Mouse (Mus musculus): ENCODE measurements around the gene Map6. TPM values are rescaled to one million over a fixed set of nuclear protein-coding genes. Genes with fewer than 3 reads are reported as not detected.

Gene Map6
- 5.1 and 5.5 TPM in 2 replicates for polyA plus RNA-seq (2012; rRNA removed)

- Histone ChIP-seq H3K27ac (ENCODE audit: control insufficient read depth, insufficient read depth, low read depth, low read length) (no peak within 1 kb of the TSS; the same call in 1 of the 2 replicates), H3K27me3 (ENCODE audit: control insufficient read depth, insufficient read depth, low read length) (no peaks in the 10 kb centered on the region; the same call in 1 of the 2 replicates)
- TF ChIP-seq POLR2A (IDR thresholded peaks at IDR 0.05; ENCODE audit: control insufficient read depth, low read depth, low read length) (no peak), CTCF (IDR thresholded peaks at IDR 0.05; ENCODE audit: control insufficient read depth, insufficient read depth, insufficient replicate concordance, low read depth, low read length) (no peak)
Observed at GRCm38 (mm10) chr7:99267251-99267896, at the start of gene Map6. TSS of gene Map6 (plus strand) at chr7:99267447.

DNA sequence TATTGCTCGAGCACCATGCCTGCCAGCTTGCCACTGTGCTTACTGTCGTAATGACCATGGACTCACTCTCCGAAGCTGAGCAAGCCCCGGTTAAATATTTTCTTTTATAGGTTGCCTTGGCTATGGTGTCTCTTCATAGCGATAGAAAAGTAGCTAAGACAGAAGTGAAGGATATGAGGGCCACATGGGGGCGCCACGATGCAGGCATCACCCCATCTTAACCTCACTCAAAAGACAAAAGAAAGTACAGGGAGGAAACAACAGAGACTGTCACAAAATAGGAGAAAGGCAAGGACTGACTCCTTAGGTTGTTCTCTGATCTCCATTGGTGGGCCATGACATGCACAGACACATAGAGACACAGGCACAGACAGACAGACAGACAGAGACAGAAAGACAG lies 43.0 kb upstream of the Map6 start:
- Histone ChIP-seq H3K36me3 (ENCODE audit: control insufficient read depth, insufficient read depth, low read length) (no peaks in the 10 kb centered on the region), H3K4me1 (ENCODE audit: control insufficient read depth, insufficient read depth, low read length) (no peaks in the 10 kb centered on the region), H3K27ac (ENCODE audit: control insufficient read depth, insufficient read depth, low read depth, low read length) (no peak overlapping the region), H3K27me3 (ENCODE audit: control insufficient read depth, insufficient read depth, low read length) (no peaks in the 10 kb centered on the region), H3K4me3 (ENCODE audit: control insufficient read depth, low read depth, low read length) (no peak overlapping the region)
- TF ChIP-seq CTCF (IDR thresholded peaks at IDR 0.05; ENCODE audit: control insufficient read depth, insufficient read depth, insufficient replicate concordance, low read depth, low read length) (no peak), POLR2A (IDR thresholded peaks at IDR 0.05; ENCODE audit: control insufficient read depth, low read depth, low read length) (no peak)

More at GRCm38 (mm10) chr7:99267251-99267896, at the start of gene Map6:
- Histone ChIP-seq H3K36me3 (ENCODE audit: control insufficient read depth, insufficient read depth, low read length) (no peaks in the 10 kb centered on the region), H3K4me1 (ENCODE audit: control insufficient read depth, insufficient read depth, low read length) (peaks cover 27% of the 10 kb centered on the region), H3K4me3 (ENCODE audit: control insufficient read depth, low read depth, low read length) (peak within 1 kb of the TSS; percentile 90)

DNA sequence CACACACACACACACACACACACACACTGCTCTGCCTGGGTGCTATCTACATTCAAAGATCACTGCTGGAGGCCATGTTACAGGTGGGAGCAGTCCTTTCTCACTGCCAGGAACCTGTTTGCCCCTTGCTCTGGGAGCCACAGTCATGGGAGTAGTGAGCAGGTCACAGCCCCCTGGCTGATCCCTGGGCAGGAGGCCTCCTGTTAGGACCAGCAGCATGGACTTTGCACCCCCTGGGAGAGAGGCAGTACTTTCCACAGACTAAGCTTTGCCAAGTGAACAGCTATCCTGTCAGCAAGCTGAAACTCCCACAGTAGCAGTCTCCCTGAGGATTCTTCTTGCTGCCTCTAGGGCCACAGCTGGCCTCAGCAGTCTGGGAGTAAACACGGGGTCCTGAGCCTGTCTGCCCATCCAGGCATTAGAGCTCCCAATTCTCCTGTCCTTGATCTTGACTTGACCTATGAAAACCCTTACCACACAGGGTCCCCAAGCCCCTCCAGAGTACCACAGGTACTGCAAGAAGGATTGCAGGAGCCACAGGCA lies 42.5 kb upstream of the Map6 start:
- Histone ChIP-seq H3K27ac (ENCODE audit: control insufficient read depth, insufficient read depth, low read depth, low read length) (no peak overlapping the region), H3K4me3 (ENCODE audit: control insufficient read depth, low read depth, low read length) (no peak overlapping the region), H3K36me3 (ENCODE audit: control insufficient read depth, insufficient read depth, low read length) (no peaks in the 10 kb centered on the region), H3K4me1 (ENCODE audit: control insufficient read depth, insufficient read depth, low read length) (no peaks in the 10 kb centered on the region), H3K27me3 (ENCODE audit: control insufficient read depth, insufficient read depth, low read length) (no peaks in the 10 kb centered on the region)
- TF ChIP-seq POLR2A (IDR thresholded peaks at IDR 0.05; ENCODE audit: control insufficient read depth, low read depth, low read length) (no peak), CTCF (IDR thresholded peaks at IDR 0.05; ENCODE audit: control insufficient read depth, insufficient read depth, insufficient replicate concordance, low read depth, low read length) (no peak)

DNA sequence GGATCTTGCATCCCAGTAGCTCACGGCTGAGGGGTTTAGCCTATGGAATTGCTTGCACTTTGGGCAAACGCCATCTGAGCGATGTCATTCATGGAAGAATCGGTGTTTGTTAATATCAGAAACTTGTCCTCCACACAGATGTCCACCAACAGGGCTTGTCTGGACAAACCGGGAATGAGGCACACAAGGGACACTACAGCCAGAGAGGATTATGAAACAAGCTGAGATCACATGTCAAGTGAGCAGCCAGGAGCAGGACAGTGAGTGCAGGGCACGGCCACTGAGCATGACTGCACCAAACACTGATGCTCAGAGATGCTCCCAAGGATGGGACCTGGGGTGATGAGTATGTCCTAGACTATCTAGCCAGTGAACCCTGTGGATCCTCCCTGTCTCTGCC lies 41.8 kb upstream of the Map6 start:
- Histone ChIP-seq H3K36me3 (ENCODE audit: control insufficient read depth, insufficient read depth, low read length) (no peaks in the 10 kb centered on the region), H3K27ac (ENCODE audit: control insufficient read depth, insufficient read depth, low read depth, low read length) (no peak overlapping the region), H3K4me3 (ENCODE audit: control insufficient read depth, low read depth, low read length) (no peak overlapping the region), H3K27me3 (ENCODE audit: control insufficient read depth, insufficient read depth, low read length) (no peaks in the 10 kb centered on the region), H3K4me1 (ENCODE audit: control insufficient read depth, insufficient read depth, low read length) (no peaks in the 10 kb centered on the region)
- TF ChIP-seq CTCF (IDR thresholded peaks at IDR 0.05; ENCODE audit: control insufficient read depth, insufficient read depth, insufficient replicate concordance, low read depth, low read length) (no peak), POLR2A (IDR thresholded peaks at IDR 0.05; ENCODE audit: control insufficient read depth, low read depth, low read length) (no peak)

DNA sequence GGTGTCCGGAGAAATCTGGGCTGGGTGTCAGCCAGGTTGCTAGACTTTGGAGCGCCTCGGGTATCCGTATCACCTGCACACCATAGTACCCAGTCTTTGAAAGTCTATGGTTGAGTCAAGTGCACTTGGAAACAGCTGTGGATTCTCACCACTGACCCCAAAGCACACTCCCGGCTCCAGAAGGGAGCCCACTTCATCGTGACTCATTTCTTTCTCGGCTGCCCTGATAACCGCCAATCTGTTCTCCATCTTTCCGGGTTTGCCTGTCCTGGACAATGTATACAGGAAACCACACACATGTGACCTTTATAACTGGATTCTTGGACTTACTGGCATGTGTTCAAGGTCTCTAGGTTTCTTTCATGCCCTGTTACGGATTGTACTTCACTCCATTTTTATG lies 40.6 kb upstream of the Map6 start:
- Histone ChIP-seq H3K4me1 (ENCODE audit: control insufficient read depth, insufficient read depth, low read length) (no peaks in the 10 kb centered on the region), H3K36me3 (ENCODE audit: control insufficient read depth, insufficient read depth, low read length) (no peaks in the 10 kb centered on the region), H3K27ac (ENCODE audit: control insufficient read depth, insufficient read depth, low read depth, low read length) (no peak overlapping the region), H3K27me3 (ENCODE audit: control insufficient read depth, insufficient read depth, low read length) (no peaks in the 10 kb centered on the region), H3K4me3 (ENCODE audit: control insufficient read depth, low read depth, low read length) (no peak overlapping the region)
- TF ChIP-seq CTCF (IDR thresholded peaks at IDR 0.05; ENCODE audit: control insufficient read depth, insufficient read depth, insufficient replicate concordance, low read depth, low read length) (no peak), POLR2A (IDR thresholded peaks at IDR 0.05; ENCODE audit: control insufficient read depth, low read depth, low read length) (no peak)

DNA sequence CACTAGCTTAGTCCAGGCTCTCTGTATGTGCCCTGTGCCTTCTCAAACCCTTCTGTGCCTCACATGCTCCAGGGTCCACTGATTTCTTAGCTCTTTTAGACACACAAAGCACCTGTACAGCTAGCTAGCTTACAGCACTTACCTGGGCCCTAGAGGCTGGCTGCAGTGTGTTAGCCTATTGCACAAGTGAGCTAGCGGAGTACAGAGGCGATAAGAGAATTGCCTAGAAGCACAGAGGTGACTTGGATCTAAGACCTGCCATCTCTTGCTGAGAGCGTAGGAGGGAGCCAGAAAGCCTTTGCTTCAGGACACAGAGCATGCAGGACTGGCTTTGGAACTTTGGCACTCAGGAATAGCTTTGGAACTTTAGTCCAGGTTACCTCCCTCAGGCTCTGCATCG lies 40.0 kb upstream of the Map6 start:
- Histone ChIP-seq H3K27me3 (ENCODE audit: control insufficient read depth, insufficient read depth, low read length) (no peaks in the 10 kb centered on the region), H3K27ac (ENCODE audit: control insufficient read depth, insufficient read depth, low read depth, low read length) (no peak overlapping the region), H3K4me1 (ENCODE audit: control insufficient read depth, insufficient read depth, low read length) (no peaks in the 10 kb centered on the region), H3K36me3 (ENCODE audit: control insufficient read depth, insufficient read depth, low read length) (no peaks in the 10 kb centered on the region), H3K4me3 (ENCODE audit: control insufficient read depth, low read depth, low read length) (no peak overlapping the region)
- no peak for TF ChIP-seq CTCF (IDR thresholded peaks at IDR 0.05; ENCODE audit: control insufficient read depth, insufficient read depth, insufficient replicate concordance, low read depth, low read length)

GRCm38 (mm10) chr7:99228825-99229224 lies 38.4 kb upstream of the Map6 start:
- H3K36me3 ChIP-seq (ENCODE audit: control insufficient read depth, insufficient read depth, low read length) = no peaks in the 10 kb centered on the region
- no peak overlapping the region for H3K27ac ChIP-seq (ENCODE audit: control insufficient read depth, insufficient read depth, low read depth, low read length)
- no peak for TF ChIP-seq POLR2A (IDR thresholded peaks at IDR 0.05; ENCODE audit: control insufficient read depth, low read depth, low read length)
- no peak for TF ChIP-seq CTCF (IDR thresholded peaks at IDR 0.05; ENCODE audit: control insufficient read depth, insufficient read depth, insufficient replicate concordance, low read depth, low read length)
- no peaks in the 10 kb centered on the region for H3K4me1 ChIP-seq (ENCODE audit: control insufficient read depth, insufficient read depth, low read length)
- no peak overlapping the region for H3K4me3 ChIP-seq (ENCODE audit: control insufficient read depth, low read depth, low read length)
- no peaks in the 10 kb centered on the region for H3K27me3 ChIP-seq (ENCODE audit: control insufficient read depth, insufficient read depth, low read length)

All from testis, adult 2 months (tissue).